Mouse (Mus musculus): ENCODE data around the gene Lypla2. TPM values are rescaled to one million over a fixed set of nuclear protein-coding genes. Genes with fewer than 3 reads are reported as not detected.
A peak's percentile ranks its signal among the peaks of the same experiment; 100 is the strongest.

The Lypla2 gene
- total and polyA plus RNA-seq, 3 experiments = 54.9 to 91.8 (median 57.2) TPM

- H3K4me1 ChIP-seq (ENCODE audit: control insufficient read depth in 1 of 2, insufficient read depth in 2 of 2) = peaks cover 3 to 23% of the 10 kb centered on the region in 2 experiments; a peak in 3 of 4 replicates
- H3K27me3 ChIP-seq (replicated peaks) = no peaks in the 10 kb centered on the region
- H3K27ac ChIP-seq (ENCODE audit: insufficient read depth, low read depth) = no peak overlapping the region
- no peak overlapping the region for H3K4me3 ChIP-seq (replicated peaks in 1 of 3; ENCODE audit: low read depth in 2 of 3, low read length in 2 of 3, poor library complexity in 1 of 3)
- no peak overlapping the region for H3K4me2 ChIP-seq (ENCODE audit: insufficient read depth, low read depth, poor library complexity, severe bottlenecking)
- peaks cover 11% of the 10 kb centered on the region for H3K9me3 ChIP-seq (replicated peaks; ENCODE audit: low read length)
- H3K9ac ChIP-seq (ENCODE audit: insufficient read depth, low read depth) = no peak overlapping the region
- in situ Hi-C loops (cut with MboI; ENCODE audit: low pct_ligation_motif_present, low pct_unique_long_range_greater_than_20kb, low sequenced_read_pairs) = loop anchor here (10.0 kb wide), 1 partner anchor 65 kb away; no protein-coding TSS in a partner anchor
- peaks cover 15 to 43% of the 10 kb centered on the region in 2 experiments for H3K36me3 ChIP-seq (replicated peaks in 1 of 2; ENCODE audit: control insufficient read depth in 1 of 2, insufficient read depth in 1 of 2, low read length in 1 of 2)
- no peak for DNase-seq (ENCODE audit: extremely low read depth)
- dilution Hi-C loops (cut with MboI; ENCODE audit: extremely low pct_ligation_motif_present, extremely low pct_unique_long_range_greater_than_20kb, low sequenced_read_pairs) = no loop called here
- no peaks in the 10 kb centered on the region for H3K79me2 ChIP-seq (replicated peaks; ENCODE audit: control insufficient read depth, extremely low read depth, insufficient read depth, poor library complexity, severe bottlenecking)
- TF ChIP-seq NRF1 (IDR thresholded peaks at IDR 0.05; ENCODE audit: low read depth, low read length) (no peak), UBTF (IDR thresholded peaks at IDR 0.05; ENCODE audit: low read depth, low read length) (no peak), SIN3A (IDR thresholded peaks at IDR 0.05; ENCODE audit: low read length) (no peak), GABPA (IDR thresholded peaks at IDR 0.05; ENCODE audit: insufficient replicate concordance, low read depth, low read length) (no peak), CHD2 (IDR thresholded peaks at IDR 0.05; ENCODE audit: low read length) (no peak), SMC3 (IDR thresholded peaks at IDR 0.05; ENCODE audit: low read depth, low read length) (no peak), JUN (IDR thresholded peaks at IDR 0.05; ENCODE audit: insufficient read depth, low read depth, low read length) (no peak), ZC3H11A (IDR thresholded peaks at IDR 0.05; ENCODE audit: low read depth, low read length) (no peak), RCOR1 (conservative IDR thresholded peaks at IDR 0.05; ENCODE audit: low read depth, low read length) (no peak), POLR2A (IDR thresholded peaks at IDR 0.05; ENCODE audit: low read depth, low read length) (no peak), JUND (conservative IDR thresholded peaks at IDR 0.05; ENCODE audit: low read depth, low read length) (no peak), MAX (IDR thresholded peaks at IDR 0.05; ENCODE audit: low read length) (no peak), KAT2A (IDR thresholded peaks at IDR 0.05; ENCODE audit: insufficient replicate concordance, low read length) (no peak), MEF2A (IDR thresholded peaks at IDR 0.05; ENCODE audit: borderline replicate concordance, low read depth, low read length) (no peak), EP300 (IDR thresholded peaks at IDR 0.05; ENCODE audit: low read length) (no peak), MXI1 (IDR thresholded peaks at IDR 0.05; ENCODE audit: low read depth, low read length) (no peak), IRF4 (IDR thresholded peaks at IDR 0.05; ENCODE audit: low read depth, low read length) (no peak), ZMIZ1 (IDR thresholded peaks at IDR 0.05; ENCODE audit: low read depth, low read length) (no peak), MAZ (IDR thresholded peaks at IDR 0.05; ENCODE audit: low read depth, low read length) (no peak), TCF12 (IDR thresholded peaks at IDR 0.05; ENCODE audit: low read depth, low read length) (no peak)
These were observed 23.0 kb downstream of the Lypla2 start for GRCm38 (mm10) chr4:135949475-135949874.

- H3K4me1 ChIP-seq (ENCODE audit: control insufficient read depth in 1 of 2, insufficient read depth in 2 of 2) = peaks cover 3 to 23% of the 10 kb centered on the region in 2 experiments; a peak in 3 of 4 replicates
- H3K9ac ChIP-seq (ENCODE audit: insufficient read depth, low read depth) = no peak overlapping the region
- peaks cover 11% of the 10 kb centered on the region for H3K9me3 ChIP-seq (replicated peaks; ENCODE audit: low read length)
- H3K27me3 ChIP-seq (replicated peaks) = no peaks in the 10 kb centered on the region
- H3K4me2 ChIP-seq (ENCODE audit: insufficient read depth, low read depth, poor library complexity, severe bottlenecking) = peak overlapping the region; percentile 6; the same call in 1 of the 2 replicates
- H3K4me3 ChIP-seq (replicated peaks in 1 of 3; ENCODE audit: low read depth in 2 of 3, low read length in 2 of 3, poor library complexity in 1 of 3) = no peak overlapping the region
- TF ChIP-seq ZC3H11A (IDR thresholded peaks at IDR 0.05; ENCODE audit: low read depth, low read length) (no peak), JUND (conservative IDR thresholded peaks at IDR 0.05; ENCODE audit: low read depth, low read length) (no peak), EP300 (IDR thresholded peaks at IDR 0.05; ENCODE audit: low read length) (no peak), MAZ (IDR thresholded peaks at IDR 0.05; ENCODE audit: low read depth, low read length) (no peak), MYC (IDR thresholded peaks at IDR 0.05; ENCODE audit: low read depth, low read length) (no peak)
- peak; percentile 16 for DNase-seq (ENCODE audit: extremely low read depth)
- peaks cover 12 to 44% of the 10 kb centered on the region in 2 experiments for H3K36me3 ChIP-seq (replicated peaks in 1 of 2; ENCODE audit: control insufficient read depth in 1 of 2, insufficient read depth in 1 of 2, low read length in 1 of 2)
- no peaks in the 10 kb centered on the region for H3K79me2 ChIP-seq (replicated peaks; ENCODE audit: control insufficient read depth, extremely low read depth, insufficient read depth, poor library complexity, severe bottlenecking)
- in situ Hi-C loops (cut with MboI; ENCODE audit: low pct_ligation_motif_present, low pct_unique_long_range_greater_than_20kb, low sequenced_read_pairs) = loop anchor here (10.0 kb wide), 1 partner anchor 63 kb away; no protein-coding TSS in a partner anchor
- dilution Hi-C loops (cut with MboI; ENCODE audit: extremely low pct_ligation_motif_present, extremely low pct_unique_long_range_greater_than_20kb, low sequenced_read_pairs) = no loop called here
- H3K27ac ChIP-seq (ENCODE audit: insufficient read depth, low read depth) = no peak overlapping the region
These were observed 24.3 kb downstream of the Lypla2 start for GRCm38 (mm10) chr4:135948142-135948541.
